Mouse (Mus musculus): Measurements from ENCODE around the gene Krt18. TPM values are rescaled to one million over a fixed set of nuclear protein-coding genes. Genes with fewer than 3 reads are reported as not detected.
A peak's percentile ranks its signal among the peaks of the same experiment; 100 is the strongest.

The Krt18 gene
- total RNA-seq, 2 experiments from 2014 or later = 0.77 TPM; not detected in 1

GRCm38 (mm10) chr15:102007097-102008069 lies 20.6 kb upstream of the Krt18 start:
- DNase-seq (ENCODE audit: extremely low spot score in 1 of 2, low spot score in 2 of 2) = no peak
- intact Hi-C loops (cut with DNase I) = no loop called here

DNA sequence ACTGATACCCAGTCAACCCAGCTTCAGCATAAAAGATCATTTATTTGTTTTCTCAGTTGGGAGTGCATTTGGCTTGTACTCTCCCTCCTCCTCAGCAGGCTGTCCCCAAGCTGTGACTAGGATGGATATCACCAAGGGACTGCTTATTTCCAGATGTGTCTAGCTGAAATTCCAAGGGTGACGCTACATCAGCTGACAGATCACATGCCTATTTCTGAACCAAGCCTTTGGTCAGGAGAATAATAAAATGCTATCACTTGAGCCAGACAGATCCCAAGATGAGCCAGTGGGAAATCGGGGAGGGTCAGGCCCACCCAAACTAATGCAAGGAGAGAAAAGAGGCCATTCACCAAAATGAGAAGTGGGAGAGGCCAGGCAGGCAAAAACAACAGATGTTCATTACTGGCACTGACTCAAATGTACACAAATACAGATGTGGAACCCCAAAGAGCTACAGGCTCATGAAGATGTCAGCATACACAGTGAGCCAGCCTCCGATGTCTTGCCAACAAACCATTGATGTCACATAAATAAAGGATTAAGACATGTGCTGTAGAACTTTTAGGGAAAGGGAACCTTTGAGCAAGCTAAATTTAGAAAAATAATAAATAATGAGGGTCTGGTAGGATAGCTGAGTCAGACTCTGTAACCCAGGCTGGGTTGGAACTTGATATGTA lies 17.3 kb upstream of the Krt18 start:
- intact Hi-C loops (cut with DNase I) = no loop called here

DNA sequence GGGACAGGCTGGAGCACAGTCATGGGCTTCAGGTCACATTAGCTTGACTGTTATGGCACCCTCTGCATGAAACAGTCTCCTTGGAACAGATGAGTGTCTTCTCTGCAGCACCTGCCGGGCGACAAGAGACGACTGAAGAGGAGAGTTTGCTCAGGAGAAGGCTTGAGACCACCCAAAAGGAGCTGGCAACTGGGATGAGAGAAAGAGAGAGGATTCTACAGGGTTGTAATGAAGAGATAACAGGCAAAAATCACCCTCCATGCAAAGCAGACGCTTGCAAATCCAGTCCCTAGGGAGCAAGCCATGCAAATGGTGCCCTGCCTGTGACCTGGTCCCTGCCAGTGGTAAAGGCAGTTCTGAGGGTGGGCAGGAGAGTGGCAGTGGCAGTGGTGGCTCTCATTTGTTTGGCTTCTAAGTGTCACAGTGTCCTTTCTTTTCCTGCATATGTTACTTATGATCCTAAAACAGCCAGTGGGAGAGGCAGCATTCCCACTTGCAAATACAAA lies 15.7 kb upstream of the Krt18 start:
- DNase-seq (ENCODE audit: extremely low spot score in 1 of 2, low spot score in 2 of 2) = no peak
- intact Hi-C loops (cut with DNase I) = no loop called here

More for the DNA sequence above, 17.3 kb upstream of the Krt18 start:
- no peak for DNase-seq (ENCODE audit: extremely low spot score in 1 of 2, low spot score in 2 of 2)

DNA sequence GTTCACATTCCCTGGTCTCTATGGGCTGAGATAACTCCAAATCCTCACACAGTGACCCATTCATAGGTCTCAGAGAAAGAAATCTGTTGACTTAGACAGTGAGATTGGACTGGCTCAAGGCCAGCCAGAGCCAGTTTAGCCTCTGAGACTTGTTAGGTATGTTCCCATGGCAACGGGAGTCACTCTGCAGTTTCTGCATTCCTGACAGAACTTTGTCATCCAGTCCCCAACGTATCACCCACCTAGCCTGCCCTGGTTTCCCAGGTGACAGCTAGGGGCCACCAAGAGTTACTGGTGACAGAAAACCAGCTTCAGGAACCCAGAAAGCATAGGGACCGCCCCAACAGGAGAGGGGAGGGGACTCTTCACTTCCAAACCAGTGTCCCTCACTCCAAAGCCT lies 14.3 kb upstream of the Krt18 start:
- DNase-seq (ENCODE audit: extremely low spot score in 1 of 2, low spot score in 2 of 2) = peak; percentile 27 to 54

GRCm38 (mm10) chr15:102014848-102015247 lies 13.1 kb upstream of the Krt18 start:
- no peak for DNase-seq (ENCODE audit: extremely low spot score in 1 of 2, low spot score in 2 of 2)
- intact Hi-C loops (cut with DNase I) = no loop called here

More for the DNA sequence above, 14.3 kb upstream of the Krt18 start:
- intact Hi-C loops (cut with DNase I) = no loop called here

DNA sequence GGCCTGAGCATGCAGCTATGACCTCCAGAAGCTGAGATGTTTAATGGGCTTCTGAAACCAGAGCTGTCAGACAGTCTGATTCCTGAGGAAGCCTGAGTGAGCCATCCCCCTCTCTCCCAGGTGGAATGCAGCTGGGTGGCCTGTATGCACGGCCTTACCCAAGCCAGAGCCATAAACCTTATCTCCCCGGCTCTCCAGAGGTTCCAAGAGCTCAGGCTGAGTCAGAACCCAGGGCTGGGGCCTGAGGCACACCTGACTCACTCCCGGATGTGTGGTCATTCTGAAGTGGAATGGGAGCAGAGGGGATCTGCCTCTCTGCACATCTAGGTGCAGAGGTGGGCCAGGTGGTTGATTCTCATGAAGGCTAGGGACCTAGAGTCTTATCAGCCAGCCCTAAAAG lies 11.9 kb upstream of the Krt18 start:
- intact Hi-C loops (cut with DNase I) = no loop called here
- DNase-seq (ENCODE audit: extremely low spot score in 1 of 2, low spot score in 2 of 2) = no peak

- intact Hi-C loops (cut with DNase I) = no loop called here
Measured at GRCm38 (mm10) chr15:102016787-102017186, 11.2 kb upstream of the Krt18 start.

GRCm38 (mm10) chr15:102017918-102018463 lies 10.0 kb upstream of the Krt18 start:
- intact Hi-C loops (cut with DNase I) = no loop called here

More at GRCm38 (mm10) chr15:102016787-102017186, 11.2 kb upstream of the Krt18 start:
- no peak for DNase-seq (ENCODE audit: extremely low spot score in 1 of 2, low spot score in 2 of 2)

GRCm38 (mm10) chr15:102022481-102022880 lies 5.5 kb upstream of the Krt18 start:
- intact Hi-C loops (cut with DNase I) = no loop called here
- no peak for DNase-seq (ENCODE audit: extremely low spot score in 1 of 2, low spot score in 2 of 2)

More at GRCm38 (mm10) chr15:102017918-102018463, 10.0 kb upstream of the Krt18 start:
- DNase-seq (ENCODE audit: extremely low spot score in 1 of 2, low spot score in 2 of 2) = no peak

GRCm38 (mm10) chr15:102023888-102024287 lies 4.1 kb upstream of the Krt18 start:
- DNase-seq (ENCODE audit: extremely low spot score in 1 of 2, low spot score in 2 of 2) = no peak
- intact Hi-C loops (cut with DNase I) = no loop called here

- intact Hi-C loops (cut with DNase I) = no loop called here
- no peak for DNase-seq (ENCODE audit: extremely low spot score in 1 of 2, low spot score in 2 of 2)
Measured at GRCm38 (mm10) chr15:102025136-102025872, 2.7 kb upstream of the Krt18 start.

DNA sequence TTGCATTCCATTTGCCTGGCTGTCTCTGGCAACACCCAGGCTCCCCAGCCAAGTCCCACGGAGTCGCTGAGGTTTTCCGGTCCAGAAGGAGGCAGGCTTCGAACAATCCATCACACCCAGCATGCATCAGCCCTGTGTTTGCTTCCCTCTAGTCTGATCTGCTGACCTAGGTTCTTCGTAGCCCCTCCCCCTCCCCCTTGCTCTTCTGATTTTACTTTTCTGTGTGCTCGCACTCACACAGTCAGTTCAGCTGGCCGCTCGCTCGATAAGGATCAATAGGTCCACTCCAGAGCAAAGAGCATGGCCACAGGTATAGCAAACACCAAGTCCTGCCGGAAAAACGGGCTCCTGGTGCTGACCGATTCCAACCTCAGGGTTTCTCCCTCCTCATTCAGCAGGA lies 1.6 kb upstream of the Krt18 start:
- no peak for DNase-seq (ENCODE audit: extremely low spot score in 1 of 2, low spot score in 2 of 2)
- intact Hi-C loops (cut with DNase I) = no loop called here

GRCm38 (mm10) chr15:102034121-102035053 lies 6.4 kb downstream of the Krt18 start:
- DNase-seq (ENCODE audit: extremely low spot score in 1 of 2, low spot score in 2 of 2) = no peak
- intact Hi-C loops (cut with DNase I) = no loop called here

- intact Hi-C loops (cut with DNase I) = no loop called here
- DNase-seq (ENCODE audit: extremely low spot score in 1 of 2, low spot score in 2 of 2) = no peak
Measured at GRCm38 (mm10) chr15:102040277-102040676, 12.3 kb downstream of the Krt18 start.

DNA sequence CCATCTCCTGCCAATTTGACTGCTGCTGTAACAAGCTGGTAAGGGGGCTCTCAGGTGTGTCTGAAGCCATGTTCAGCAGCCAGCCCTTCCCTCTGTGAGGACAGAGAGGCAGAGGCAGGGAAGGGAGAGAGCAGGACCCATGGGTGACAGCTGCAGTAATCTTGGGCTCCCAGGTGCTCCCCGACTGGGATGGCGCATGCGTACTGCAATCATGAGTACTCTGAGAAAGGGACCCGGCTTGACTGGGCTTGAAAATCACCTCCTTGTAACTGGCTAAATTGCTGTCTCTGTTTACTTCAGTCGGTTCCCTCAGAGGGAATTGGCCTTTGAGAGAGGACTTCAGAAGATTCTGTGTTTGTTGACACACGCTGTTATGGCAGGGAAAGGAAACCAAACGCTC lies 14.0 kb downstream of the Krt18 start:
- no peak for DNase-seq (ENCODE audit: extremely low spot score in 1 of 2, low spot score in 2 of 2)
- intact Hi-C loops (cut with DNase I) = no loop called here

- intact Hi-C loops (cut with DNase I) = no loop called here
- DNase-seq (ENCODE audit: extremely low spot score in 1 of 2, low spot score in 2 of 2) = no peak
Measured at GRCm38 (mm10) chr15:102044745-102045144, 16.8 kb downstream of the Krt18 start.

GRCm38 (mm10) chr15:102045691-102046090 lies 17.7 kb downstream of the Krt18 start:
- DNase-seq (ENCODE audit: extremely low spot score in 1 of 2, low spot score in 2 of 2) = no peak
- intact Hi-C loops (cut with DNase I) = no loop called here

DNA sequence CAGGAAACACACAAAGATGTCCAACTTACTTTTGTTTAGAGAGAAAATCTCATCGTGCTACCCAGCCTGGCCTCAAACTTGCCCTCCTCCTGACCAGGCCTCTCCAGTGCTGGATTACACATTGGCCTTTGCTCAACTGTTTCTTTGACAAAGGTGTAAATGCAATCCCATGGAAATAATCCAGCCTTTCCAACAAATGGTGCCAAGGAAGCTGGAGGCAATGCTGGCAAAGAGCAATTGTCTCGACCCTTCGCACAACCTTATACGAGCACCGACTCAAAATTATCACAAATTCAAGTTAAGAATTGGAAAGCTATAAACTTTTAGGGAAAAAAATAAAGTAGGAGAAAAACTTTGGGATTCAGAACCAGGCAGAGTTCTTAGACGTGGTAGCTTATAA lies 20.0 kb downstream of the Krt18 start:
- intact Hi-C loops (cut with DNase I) = no loop called here
- DNase-seq (ENCODE audit: extremely low spot score in 1 of 2, low spot score in 2 of 2) = no peak

Data from left cerebral cortex, postnatal 10 days (tissue).